Comparison of ENCODE assay signal across 20 mouse cellular contexts in genomic region chr2:151971748-151972147, GRCm38 (mm10). TPM values are rescaled to one million over a fixed set of nuclear protein-coding genes. Genes with fewer than 3 reads are reported as not detected.
DNase-seq lines count a peak whose midpoint lies in the region; ATAC-seq and TF ChIP-seq lines count a peak whose summit lies in the region.
"Had no signal": no experiment of that assay in that cellular context is flagged by ENCODE, and none has a peak within 500 bp of the region (broad histone marks: within the 10 kb centered on the region; RNA-seq: fewer than 3 reads in every experiment).

No protein-coding gene starts in this region.

- no peak overlapping the region for H3K4me3 ChIP-seq in forebrain, embryonic 13.5 days
- no peak overlapping the region for H3K4me3 ChIP-seq in forebrain, embryonic 15.5 days
- no peak overlapping the region for H3K4me3 ChIP-seq in limb, embryonic 11.5 days (ENCODE audit: low read depth, low read length)
- no peak overlapping the region for H3K4me3 ChIP-seq in limb, embryonic 10.5 days
- peak overlapping the region; percentile 77 for H3K4me3 ChIP-seq in testis, adult 2 months (ENCODE audit: control insufficient read depth, low read depth, low read length)
- H3K4me3 ChIP-seq: embryonic facial prominence, embryonic 13.5 days; liver, embryonic 13.5 days; neural tube, embryonic 12.5 days had no signal

- H3K27me3 ChIP-seq in forebrain, embryonic 13.5 days = 0 out of 2 replicates have a peak, but pooled peaks cover 6% of the 10 kb centered on the region
- H3K27me3 ChIP-seq in forebrain, embryonic 15.5 days = no peaks in the 10 kb centered on the region
- H3K27me3 ChIP-seq in limb, embryonic 11.5 days (ENCODE audit: control insufficient read depth, insufficient read depth, low read length) = peaks cover 5% of the 10 kb centered on the region; the same call in 1 of the 2 replicates
- peaks cover 42% of the 10 kb centered on the region for H3K27me3 ChIP-seq in limb, embryonic 10.5 days (ENCODE audit: low read depth, poor library complexity, severe bottlenecking)
- no peaks in the 10 kb centered on the region for H3K27me3 ChIP-seq in testis, adult 2 months (ENCODE audit: control insufficient read depth, insufficient read depth, low read length)
- H3K27me3 ChIP-seq: neural tube, embryonic 12.5 days had no signal

- no peak overlapping the region for H3K9ac ChIP-seq in forebrain, embryonic 13.5 days
- no peak overlapping the region for H3K9ac ChIP-seq in forebrain, embryonic 15.5 days (replicated peaks)
- H3K9ac ChIP-seq in limb, embryonic 11.5 days (ENCODE audit: low read length) = no peak overlapping the region
- H3K9ac ChIP-seq: embryonic facial prominence, embryonic 13.5 days; liver, embryonic 13.5 days; neural tube, embryonic 12.5 days had no signal

- peak overlapping the region; percentile 81; the same call in 1 of the 2 replicates for H3K4me2 ChIP-seq in forebrain, embryonic 13.5 days
- H3K4me2 ChIP-seq in forebrain, embryonic 15.5 days (replicated peaks) = no peak overlapping the region
- 0 out of 2 replicates have a peak overlapping the region, but pooled peaks have one; percentile 13 for H3K4me2 ChIP-seq in limb, embryonic 11.5 days (ENCODE audit: low read depth, severe bottlenecking)

- H3K27ac ChIP-seq in forebrain, embryonic 13.5 days = no peak overlapping the region; the same call in 1 of the 2 replicates
- H3K27ac ChIP-seq in forebrain, embryonic 15.5 days (replicated peaks) = no peak overlapping the region
- H3K27ac ChIP-seq in limb, embryonic 11.5 days (replicated peaks; ENCODE audit: low read depth, low read length) = no peak overlapping the region
- H3K27ac ChIP-seq in limb, embryonic 10.5 days = no peak overlapping the region
- H3K27ac ChIP-seq in testis, adult 2 months (ENCODE audit: control insufficient read depth, insufficient read depth, low read depth, low read length) = no peak overlapping the region
- H3K27ac ChIP-seq: embryonic facial prominence, embryonic 13.5 days; liver, embryonic 13.5 days; neural tube, embryonic 12.5 days had no signal

- TF ChIP-seq POLR2A in testis, adult 2 months (IDR thresholded peaks at IDR 0.05; ENCODE audit: control insufficient read depth, low read depth, low read length) = no peak

- ATAC-seq in forebrain, embryonic 13.5 days = no peak
- ATAC-seq in forebrain, embryonic 15.5 days (replicated peaks) = no peak
- ATAC-seq in limb, embryonic 11.5 days (ENCODE audit: insufficient number of reproducible peaks, low FRiP score, low TSS enrichment, low read depth) = no peak
- ATAC-seq: CD4-positive, CD25-positive, alpha-beta regulatory T cell, adult 4 months had no signal

- no peaks in the 10 kb centered on the region for H3K9me3 ChIP-seq in forebrain, embryonic 13.5 days (replicated peaks)
- no peaks in the 10 kb centered on the region for H3K9me3 ChIP-seq in forebrain, embryonic 15.5 days
- H3K9me3 ChIP-seq in limb, embryonic 11.5 days (ENCODE audit: control insufficient read depth, low read length) = no peaks in the 10 kb centered on the region
- H3K9me3 ChIP-seq in limb, embryonic 10.5 days (replicated peaks) = no peaks in the 10 kb centered on the region
- H3K9me3 ChIP-seq: embryonic facial prominence, embryonic 13.5 days; heart, embryonic 10.5 days; liver, embryonic 13.5 days; megakaryocyte, embryonic 14.5 days; neural tube, embryonic 12.5 days had no signal

- peaks cover 34% of the 10 kb centered on the region for H3K36me3 ChIP-seq in forebrain, embryonic 13.5 days (ENCODE audit: poor library complexity, severe bottlenecking)
- no peaks in the 10 kb centered on the region for H3K36me3 ChIP-seq in forebrain, embryonic 15.5 days
- H3K36me3 ChIP-seq in limb, embryonic 11.5 days (ENCODE audit: control insufficient read depth, insufficient read depth, low read length) = peaks cover 4% of the 10 kb centered on the region; the same call in 1 of the 2 replicates
- peaks cover 46% of the 10 kb centered on the region for H3K36me3 ChIP-seq in limb, embryonic 10.5 days
- no peaks in the 10 kb centered on the region for H3K36me3 ChIP-seq in testis, adult 2 months (ENCODE audit: control insufficient read depth, insufficient read depth, low read length)

- no peak for TF ChIP-seq CTCF in testis, adult 2 months (IDR thresholded peaks at IDR 0.05; ENCODE audit: control insufficient read depth, insufficient read depth, insufficient replicate concordance, low read depth, low read length)

- no peak for DNase-seq in limb, embryonic 11.5 days (ENCODE audit: low spot score)
- no peak for DNase-seq in limb, embryonic 10.5 days (ENCODE audit: low spot score)
- DNase-seq in testis, postnatal 14 days (ENCODE audit: low spot score) = no peak
- no peak for DNase-seq in kidney, adult 18-20 months
- DNase-seq: adrenal gland, postnatal 14 days; cerebellum, adult 2 months; cerebellum, postnatal 25 days; forebrain, postnatal 0 days; kidney, adult 11 months; kidney, postnatal 4 days; liver, embryonic 13.5 days; lung, adult 2 months had no signal

- peaks cover 88% of the 10 kb centered on the region for H3K4me1 ChIP-seq in forebrain, embryonic 13.5 days
- peaks cover 74% of the 10 kb centered on the region for H3K4me1 ChIP-seq in forebrain, embryonic 15.5 days
- peaks cover 16% of the 10 kb centered on the region for H3K4me1 ChIP-seq in limb, embryonic 11.5 days (ENCODE audit: control insufficient read depth, insufficient read depth, low read length)
- peaks cover 85% of the 10 kb centered on the region for H3K4me1 ChIP-seq in limb, embryonic 10.5 days
- H3K4me1 ChIP-seq in testis, adult 2 months (ENCODE audit: control insufficient read depth, insufficient read depth, low read length) = peaks cover 12% of the 10 kb centered on the region

- 92% methylated on average over 5 of the region's 5 CpGs for WGBS in forebrain, embryonic 13.5 days
- 91% methylated on average over 5 of the region's 5 CpGs for WGBS in forebrain, embryonic 15.5 days
- 86% methylated on average over 5 of the region's 5 CpGs for WGBS in limb, embryonic 11.5 days
- 86% methylated on average over 5 of the region's 5 CpGs for WGBS in limb, embryonic 10.5 days

RNA-seq across cellular contexts. Expression of gene Fam110a, which starts 8.3 kb away (rescaled TPM):
- polyA plus RNA-seq in forebrain, embryonic 13.5 days (2015; fragmentation: Nextera tagmentation; extraction: Ambion mirVana) = 88.9 and 99.0 TPM in 2 replicates
- 71.9 and 75.2 TPM in 2 replicates for polyA plus RNA-seq in forebrain, embryonic 15.5 days (2015; fragmentation: Nextera tagmentation; extraction: Ambion mirVana)
- polyA plus RNA-seq in limb, embryonic 11.5 days (2014; fragmentation: Nextera tagmentation; extraction: Ambion mirVana) = 31.7 and 32.9 TPM in 2 replicates
- polyA plus RNA-seq in limb, embryonic 10.5 days (2016; fragmentation: Nextera tagmentation; extraction: Ambion mirVana) = 35.0 and 37.9 TPM in 2 replicates
- 175 and 190 TPM in 2 replicates for polyA plus RNA-seq in testis, adult 2 months (2012; rRNA removed)

RNA-seq across cellular contexts. Expression of gene Slc52a3, which starts 24.6 kb away (rescaled TPM):
- 0.71 and 0.87 TPM in 2 replicates for polyA plus RNA-seq in forebrain, embryonic 13.5 days (2015; fragmentation: Nextera tagmentation; extraction: Ambion mirVana)
- 0.84 and 1.3 TPM in 2 replicates for polyA plus RNA-seq in forebrain, embryonic 15.5 days (2015; fragmentation: Nextera tagmentation; extraction: Ambion mirVana)
- polyA plus RNA-seq in limb, embryonic 11.5 days (2014; fragmentation: Nextera tagmentation; extraction: Ambion mirVana) = 0.82 and 0.88 TPM in 2 replicates
- 0.77 and 1.3 TPM in 2 replicates for polyA plus RNA-seq in limb, embryonic 10.5 days (2016; fragmentation: Nextera tagmentation; extraction: Ambion mirVana)
- polyA plus RNA-seq in testis, adult 2 months (2012; rRNA removed) = 37.6 and 52.4 TPM in 2 replicates

Comparison
In these comparisons a context has a peak if more than half of its experiments do, and no peak if none do; other contexts are left out.
1. RNA of gene Slc52a3, which starts 24.6 kb away (polyA plus RNA-seq): 37.6 to 52.4 TPM in testis, adult 2 months; 0.77 to 1.3 TPM in limb, embryonic 10.5 days, 0.82 to 0.88 TPM in limb, embryonic 11.5 days, 0.84 to 1.3 TPM in forebrain, embryonic 15.5 days and 0.71 to 0.87 TPM in forebrain, embryonic 13.5 days; every median in the first group is over 10 times any median in the second.